Mouse (Mus musculus): ENCODE measurements around the gene Pde2a.

GRCm38 (mm10) chr7:101423970-101424369 lies 2.5 kb downstream of the Pde2a start:
- no peak for TF ChIP-seq CTCF (IDR thresholded peaks at IDR 0.05; ENCODE audit: borderline replicate concordance, insufficient read depth, low read length)
- TF ChIP-seq POLR2A (IDR thresholded peaks at IDR 0.05; ENCODE audit: low read depth, low read length), result no peak
